Mouse (Mus musculus) small intestine, adult 2 months (tissue): ENCODE results near the gene Gramd1b. TPM values are rescaled to one million over a fixed set of nuclear protein-coding genes. Genes with fewer than 3 reads are reported as not detected.

ENCODE experiments used
- H3K27ac ChIP-seq: fragments of 200-500 bp; 2 replicates; pipeline ENCODE4 v1.5.1; 2012; ENCODE audit warnings: low read depth, low read length, control low read depth, inconsistent platforms; ENCODE audit not compliant: insufficient read depth
- H3K27me3 ChIP-seq: fragments of 200-500 bp; 2 replicates; pipeline ENCODE4 v1.6.1; 2012; ENCODE audit warnings: mild to moderate bottlenecking, moderate library complexity, low read length, inconsistent platforms; ENCODE audit not compliant: control insufficient read depth, insufficient read depth
- H3K36me3 ChIP-seq: fragments of 200-500 bp; 2 replicates; pipeline ENCODE4 v1.6.1; 2012; ENCODE audit warnings: mild to moderate bottlenecking, low read length, control low read depth, inconsistent platforms; ENCODE audit not compliant: control insufficient read depth, insufficient read depth
- H3K4me1 ChIP-seq: fragments of 200-500 bp; 2 replicates; pipeline ENCODE4 v1.6.1; 2012; ENCODE audit warnings: low read length, inconsistent platforms, mixed read lengths; ENCODE audit not compliant: control insufficient read depth, insufficient read depth, insufficient read length
- H3K4me3 ChIP-seq: fragments of 200-500 bp; 2 replicates; pipeline ENCODE4 v1.5.1; 2012; ENCODE audit warnings: low read depth, mild to moderate bottlenecking, control low read depth, inconsistent platforms, low read length, moderate library complexity
- CTCF ChIP-seq: fragments of 200-500 bp; IDR thresholded peaks from 2 replicates; pipeline ENCODE4 v1.5.1; 2012; ENCODE audit warnings: low read depth, mild to moderate bottlenecking, control low read depth, inconsistent platforms, low read length, moderate library complexity, mixed read lengths; ENCODE audit not compliant: insufficient replicate concordance, insufficient read length; ENCODE audit errors: extremely low read depth
- POLR2A ChIP-seq: fragments of 200-500 bp; IDR thresholded peaks from 2 replicates; pipeline ENCODE4 v1.6.1; 2012; ENCODE audit warnings: low read depth, mild to moderate bottlenecking, control low read depth, inconsistent platforms, low read length, moderate library complexity
- WGBS: fragments of 180-500 bp; shearing (Covaris S2); methylation state at CpG from one replicate; pipeline ENCODE4 v1.1.7; 2018; 5-methylcytosine and 5-hydroxymethylcytosine counted together
- polyA plus RNA-seq: library from polyadenylated mRNA; depleted of rRNA; stranded (reverse); fragments of >200 nt; gene quantifications from 2 replicates; pipeline ENCODE4 v1.2.3, GENCODE M21; 2012

Gramd1b gene
- polyA plus RNA-seq, 1 experiment = 128 TPM

DNA sequence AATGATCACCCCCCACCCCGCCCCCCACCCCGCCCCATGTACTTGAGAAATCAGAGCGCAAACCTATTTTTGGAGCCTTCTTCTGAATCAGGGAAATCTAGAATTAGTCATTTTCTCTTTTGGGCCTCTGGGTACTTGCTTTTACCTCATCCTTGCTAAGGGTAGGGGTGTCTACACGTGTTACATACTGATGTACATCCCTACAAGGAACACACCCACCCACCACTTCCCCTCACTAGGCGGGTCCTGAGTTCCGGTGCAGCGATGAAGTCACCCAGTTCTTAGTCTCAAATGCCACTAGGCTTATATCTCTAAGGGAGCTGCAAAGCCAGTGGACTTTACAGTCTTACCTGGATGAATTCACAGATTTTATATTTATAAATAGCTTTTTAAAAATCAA lies 187.4 kb downstream of the Gramd1b start:
- peaks cover 8% of the 10 kb centered on the region; the same call in 1 of the 2 replicates for H3K4me1 ChIP-seq
- H3K27ac ChIP-seq = no peak overlapping the region
- WGBS = 78% methylated on average over 7 of the region's 7 CpGs
- 0 out of 2 replicates have a peak, but pooled peaks cover 4% of the 10 kb centered on the region for H3K27me3 ChIP-seq
- no peak overlapping the region for H3K4me3 ChIP-seq
- H3K36me3 ChIP-seq = no peaks in the 10 kb centered on the region
- TF ChIP-seq CTCF = no peak
- no peak for TF ChIP-seq POLR2A

DNA sequence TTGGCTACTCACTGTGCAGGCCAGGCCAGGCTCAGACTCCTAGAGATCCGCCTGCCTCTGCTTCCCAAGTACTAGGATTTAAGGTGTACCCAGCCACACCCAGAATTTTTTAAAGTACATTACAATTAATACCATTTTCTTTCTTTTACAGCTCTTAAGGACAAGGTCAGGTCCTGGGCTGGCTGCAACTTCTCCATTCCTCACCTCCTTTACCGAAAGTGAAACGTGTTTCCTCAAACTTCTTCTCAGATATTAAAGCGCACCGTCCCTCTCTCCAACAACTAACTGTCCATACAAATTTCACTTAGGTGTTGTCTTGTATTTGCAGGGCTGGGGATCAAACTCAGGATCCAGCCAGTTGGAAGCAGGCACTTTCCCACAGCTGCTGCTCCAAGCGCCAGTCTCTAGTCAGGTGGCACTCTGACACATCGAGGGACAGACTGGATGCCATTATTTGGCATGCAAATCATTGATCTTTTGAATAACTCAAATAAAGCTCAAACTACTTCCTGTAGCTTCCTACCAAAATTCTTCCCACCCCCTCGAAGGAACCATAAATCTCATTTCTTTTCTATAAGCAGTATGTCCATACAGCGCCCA lies 188.0 kb downstream of the Gramd1b start:
- peaks cover 8% of the 10 kb centered on the region; the same call in 1 of the 2 replicates for H3K4me1 ChIP-seq
- H3K27me3 ChIP-seq = 0 out of 2 replicates have a peak, but pooled peaks cover 4% of the 10 kb centered on the region
- no peaks in the 10 kb centered on the region for H3K36me3 ChIP-seq
- WGBS = 77% methylated on average over 9 of the region's 9 CpGs
- no peak overlapping the region for H3K4me3 ChIP-seq
- no peak for TF ChIP-seq POLR2A
- no peak for TF ChIP-seq CTCF
- H3K27ac ChIP-seq = no peak overlapping the region

DNA sequence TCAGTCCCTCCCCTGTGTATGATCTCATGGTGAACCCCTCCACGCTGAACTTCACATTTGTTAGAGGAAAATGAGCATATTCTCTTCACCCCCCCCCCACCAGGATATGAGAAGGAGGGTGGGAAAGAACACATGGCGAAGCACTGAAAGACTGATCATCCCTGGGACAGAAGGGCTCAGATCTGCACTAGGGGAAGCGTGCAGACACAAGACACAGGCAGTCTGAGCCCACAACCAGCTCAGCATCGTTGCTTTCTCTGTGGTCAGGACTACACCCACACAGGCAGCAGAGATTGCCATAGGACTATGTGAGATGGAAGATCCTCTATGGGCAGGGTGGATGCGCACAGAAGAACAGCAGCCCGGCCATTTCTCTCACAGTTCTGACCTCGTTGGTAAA lies 189.1 kb downstream of the Gramd1b start:
- TF ChIP-seq POLR2A (no peak), CTCF (no peak)

GRCm38 (mm10) chr9:40339578-40339977 lies 191.6 kb downstream of the Gramd1b start:
- Histone ChIP-seq H3K4me1 (peaks cover 3% of the 10 kb centered on the region; the same call in 1 of the 2 replicates), H3K4me3 (no peak overlapping the region), H3K36me3 (no peaks in the 10 kb centered on the region), H3K27me3 (no peaks in the 10 kb centered on the region), H3K27ac (no peak overlapping the region)
- TF ChIP-seq CTCF (no peak), POLR2A (no peak)
- WGBS = 21% methylated on average over 9 of the region's 9 CpGs

More for the DNA sequence above, 189.1 kb downstream of the Gramd1b start:
- H3K27ac ChIP-seq = no peak overlapping the region
- WGBS = 81% methylated on average over 7 of the region's 7 CpGs
- peaks cover 8% of the 10 kb centered on the region; the same call in 1 of the 2 replicates for H3K4me1 ChIP-seq
- 0 out of 2 replicates have a peak, but pooled peaks cover 4% of the 10 kb centered on the region for H3K27me3 ChIP-seq
- H3K36me3 ChIP-seq = no peaks in the 10 kb centered on the region
- no peak overlapping the region for H3K4me3 ChIP-seq

- Histone ChIP-seq H3K27me3 (no peaks in the 10 kb centered on the region), H3K27ac (no peak overlapping the region), H3K4me1 (peaks cover 6% of the 10 kb centered on the region), H3K36me3 (peaks cover 3% of the 10 kb centered on the region; the same call in 1 of the 2 replicates), H3K4me3 (no peak overlapping the region)
- WGBS = 36% methylated on average over 4 of the region's 4 CpGs
- TF ChIP-seq CTCF (no peak), POLR2A (no peak)
These were observed 193.9 kb downstream of the Gramd1b start for GRCm38 (mm10) chr9:40337131-40337820.

DNA sequence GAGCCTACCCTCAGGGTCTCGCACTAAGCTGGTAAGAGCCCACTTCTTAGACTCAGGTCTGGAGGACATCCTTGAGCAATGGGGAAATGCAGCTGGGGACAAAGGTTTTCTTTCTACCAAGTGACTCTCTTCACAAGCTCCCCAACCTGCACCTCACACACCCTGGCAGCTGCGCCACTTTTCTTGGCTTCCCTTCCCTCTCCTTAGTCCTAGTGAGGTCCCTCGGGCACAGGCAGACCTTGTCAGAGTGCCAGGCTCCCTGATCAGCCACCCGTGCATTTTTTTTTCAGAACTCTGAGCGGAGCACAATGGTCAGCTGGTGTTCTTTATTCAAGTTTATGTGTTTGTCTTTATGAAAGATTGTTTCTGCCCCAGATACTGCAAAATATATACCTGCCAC lies 194.5 kb downstream of the Gramd1b start:
- no peaks in the 10 kb centered on the region for H3K27me3 ChIP-seq
- no peak overlapping the region for H3K4me3 ChIP-seq
- no peak for TF ChIP-seq CTCF
- no peak for TF ChIP-seq POLR2A
- H3K36me3 ChIP-seq = peaks cover 3% of the 10 kb centered on the region; the same call in 1 of the 2 replicates
- no peak overlapping the region for H3K27ac ChIP-seq
- H3K4me1 ChIP-seq = peaks cover 6% of the 10 kb centered on the region
- WGBS = 19% methylated on average over 5 of the region's 5 CpGs

GRCm38 (mm10) chr9:40334617-40335016 lies 196.6 kb downstream of the Gramd1b start:
- WGBS = 84% methylated on average over 2 of the region's 2 CpGs
- Histone ChIP-seq H3K27me3 (no peaks in the 10 kb centered on the region), H3K4me1 (peaks cover 6% of the 10 kb centered on the region; the same call in 1 of the 2 replicates), H3K36me3 (peaks cover 3% of the 10 kb centered on the region; the same call in 1 of the 2 replicates), H3K27ac (no peak overlapping the region), H3K4me3 (no peak overlapping the region)
- no peak for TF ChIP-seq POLR2A
- no peak for TF ChIP-seq CTCF
